Comparison of ENCODE assay signal across 8 mouse cellular contexts in genomic region chr15:102739520-102740297, GRCm38 (mm10). TPM values are rescaled to one million over a fixed set of nuclear protein-coding genes. Genes with fewer than 3 reads are reported as not detected.
DNase-seq lines count a peak whose midpoint lies in the region; ATAC-seq and TF ChIP-seq lines count a peak whose summit lies in the region.

No protein-coding gene starts in this region.

- H3K9ac ChIP-seq in forebrain, embryonic 15.5 days (replicated peaks) = no peak overlapping the region
- no peak overlapping the region for H3K9ac ChIP-seq in liver, embryonic 15.5 days

- 31% methylated on average over 15 of the region's 15 CpGs for WGBS in forebrain, embryonic 10.5 days
- WGBS in forebrain, embryonic 15.5 days = 31% methylated on average over 15 of the region's 15 CpGs
- 14% methylated on average over 15 of the region's 15 CpGs for WGBS in bone marrow, adult 2 months
- WGBS in kidney, adult 2 months = 24% methylated on average over 15 of the region's 15 CpGs
- whole genome bisulfite sequencing in liver, embryonic 15.5 days (ENCODE audit: insufficient replicate concordance) = 19% methylated on average over 15 of the region's 15 CpGs

- peak; percentile 51 for DNase-seq in forebrain, embryonic 10.5 days (ENCODE audit: extremely low spot score, low spot score)
- peak; percentile 79 for DNase-seq in 416B (ENCODE audit: low read depth)
- DNase-seq in kidney, adult 2 months = peak; percentile 62
- DNase-seq in right cerebral cortex, postnatal 10 days (ENCODE audit: low spot score in 2 of 2) = peak; percentile 83

- H3K4me3 ChIP-seq in forebrain, embryonic 10.5 days = no peak overlapping the region
- no peak overlapping the region for H3K4me3 ChIP-seq in forebrain, embryonic 15.5 days
- no peak overlapping the region for H3K4me3 ChIP-seq in bone marrow, adult 2 months (replicated peaks; ENCODE audit: control insufficient read depth, low read depth, low read length)
- no peak overlapping the region for H3K4me3 ChIP-seq in embryonic fibroblast, embryonic 13.5 days (ENCODE audit: insufficient read depth, low read length)
- no peak overlapping the region for H3K4me3 ChIP-seq in kidney, adult 2 months (ENCODE audit: insufficient read depth, low read depth, low read length)
- no peak overlapping the region for H3K4me3 ChIP-seq in liver, embryonic 15.5 days (replicated peaks)

- peak; percentile 83 for TF ChIP-seq CTCF in bone marrow, adult 2 months (IDR thresholded peaks at IDR 0.05; ENCODE audit: control insufficient read depth, insufficient read depth, low read length)
- TF ChIP-seq CTCF in embryonic fibroblast, embryonic 13.5 days (IDR thresholded peaks at IDR 0.05; ENCODE audit: borderline replicate concordance, insufficient read depth, low read length) = peak; percentile 84
- TF ChIP-seq CTCF in kidney, adult 2 months (conservative IDR thresholded peaks at IDR 0.05; ENCODE audit: insufficient read depth, insufficient read length, low read depth, low read length) = peak; percentile 81

- peaks cover 49% of the 10 kb centered on the region for H3K4me1 ChIP-seq in forebrain, embryonic 10.5 days
- H3K4me1 ChIP-seq in forebrain, embryonic 15.5 days = peaks cover 56% of the 10 kb centered on the region
- H3K4me1 ChIP-seq in bone marrow, adult 2 months (ENCODE audit: control insufficient read depth, insufficient read depth, low read length) = no peaks in the 10 kb centered on the region
- no peaks in the 10 kb centered on the region for H3K4me1 ChIP-seq in embryonic fibroblast, embryonic 13.5 days (ENCODE audit: control insufficient read depth, insufficient read depth, low read length)
- no peaks in the 10 kb centered on the region for H3K4me1 ChIP-seq in kidney, adult 2 months (ENCODE audit: control insufficient read depth, insufficient read depth, low read length)
- no peaks in the 10 kb centered on the region; the same call in 1 of the 2 replicates for H3K4me1 ChIP-seq in liver, embryonic 15.5 days (replicated peaks)

- no peak for TF ChIP-seq POLR2A in bone marrow, adult 2 months (IDR thresholded peaks at IDR 0.05; ENCODE audit: borderline replicate concordance, control insufficient read depth, low read depth, low read length)
- no peak for TF ChIP-seq POLR2A in embryonic fibroblast, embryonic 13.5 days (IDR thresholded peaks at IDR 0.05; ENCODE audit: low read depth, low read length)
- TF ChIP-seq POLR2A in kidney, adult 2 months (IDR thresholded peaks at IDR 0.05; ENCODE audit: low read depth, low read length) = no peak

- no peaks in the 10 kb centered on the region for H3K9me3 ChIP-seq in forebrain, embryonic 10.5 days
- no peaks in the 10 kb centered on the region for H3K9me3 ChIP-seq in forebrain, embryonic 15.5 days
- no peaks in the 10 kb centered on the region for H3K9me3 ChIP-seq in liver, embryonic 15.5 days (replicated peaks)

- no peak overlapping the region for H3K27ac ChIP-seq in forebrain, embryonic 10.5 days
- H3K27ac ChIP-seq in forebrain, embryonic 15.5 days (replicated peaks) = no peak overlapping the region
- no peak overlapping the region for H3K27ac ChIP-seq in bone marrow, adult 2 months (ENCODE audit: control insufficient read depth, insufficient read depth, low read depth, low read length, poor library complexity)
- H3K27ac ChIP-seq in embryonic fibroblast, embryonic 13.5 days (ENCODE audit: insufficient read depth, low read length) = no peak overlapping the region
- no peak overlapping the region for H3K27ac ChIP-seq in kidney, adult 2 months (ENCODE audit: insufficient read depth, low read depth, low read length)
- H3K27ac ChIP-seq in liver, embryonic 15.5 days (replicated peaks) = no peak overlapping the region

- no peak for ATAC-seq in forebrain, embryonic 15.5 days (replicated peaks)
- no peak for ATAC-seq in liver, embryonic 15.5 days (ENCODE audit: insufficient read depth)

- H3K4me2 ChIP-seq in forebrain, embryonic 15.5 days (replicated peaks) = no peak overlapping the region
- H3K4me2 ChIP-seq in liver, embryonic 15.5 days = peak overlapping the region; percentile 20; the same call in 1 of the 2 replicates

- peaks cover 99% of the 10 kb centered on the region for H3K27me3 ChIP-seq in forebrain, embryonic 10.5 days (ENCODE audit: poor library complexity, severe bottlenecking)
- peaks cover 6% of the 10 kb centered on the region; the same call in 1 of the 2 replicates for H3K27me3 ChIP-seq in forebrain, embryonic 15.5 days
- H3K27me3 ChIP-seq in kidney, adult 2 months (replicated peaks; ENCODE audit: control insufficient read depth, insufficient read depth, low read length) = no peaks in the 10 kb centered on the region; the same call in none of the 2 replicates
- H3K27me3 ChIP-seq in liver, embryonic 15.5 days = peaks cover 77% of the 10 kb centered on the region

- H3K36me3 ChIP-seq in forebrain, embryonic 10.5 days (replicated peaks) = no peaks in the 10 kb centered on the region
- H3K36me3 ChIP-seq in forebrain, embryonic 15.5 days = no peaks in the 10 kb centered on the region
- H3K36me3 ChIP-seq in kidney, adult 2 months (ENCODE audit: control insufficient read depth, insufficient read depth, low read length) = no peaks in the 10 kb centered on the region
- H3K36me3 ChIP-seq in liver, embryonic 15.5 days (replicated peaks) = no peaks in the 10 kb centered on the region

RNA-seq across cellular contexts. Expression of gene Calcoco1, which starts 17.7 kb away (rescaled TPM):
- polyA plus RNA-seq in forebrain, embryonic 10.5 days (2016; fragmentation: Nextera tagmentation; extraction: Ambion mirVana) = 21.9 and 24.0 TPM in 2 replicates
- 72.1 and 74.5 TPM in 2 replicates for polyA plus RNA-seq in forebrain, embryonic 15.5 days (2015; fragmentation: Nextera tagmentation; extraction: Ambion mirVana)
- polyA plus RNA-seq in bone marrow, adult 2 months (2011; ENCODE audit: insufficient read depth, insufficient read length, low replicate concordance, missing spikeins) = 24.4 and 28.0 TPM in 2 replicates
- 35.0 and 44.0 TPM in 2 replicates for polyA plus RNA-seq in embryonic fibroblast, embryonic 13.5 days (2011; ENCODE audit: insufficient read length, low read depth, missing spikeins)
- polyA plus RNA-seq in kidney, adult 2 months (2012; rRNA removed) = 57.7 and 60.6 TPM in 2 replicates
- polyA plus RNA-seq in liver, embryonic 15.5 days (2015; fragmentation: Nextera tagmentation; extraction: Ambion mirVana) = 12.8 and 14.5 TPM in 2 replicates
